Comparison of ENCODE assay signal across 8 mouse cellular contexts in the genomic region with DNA sequence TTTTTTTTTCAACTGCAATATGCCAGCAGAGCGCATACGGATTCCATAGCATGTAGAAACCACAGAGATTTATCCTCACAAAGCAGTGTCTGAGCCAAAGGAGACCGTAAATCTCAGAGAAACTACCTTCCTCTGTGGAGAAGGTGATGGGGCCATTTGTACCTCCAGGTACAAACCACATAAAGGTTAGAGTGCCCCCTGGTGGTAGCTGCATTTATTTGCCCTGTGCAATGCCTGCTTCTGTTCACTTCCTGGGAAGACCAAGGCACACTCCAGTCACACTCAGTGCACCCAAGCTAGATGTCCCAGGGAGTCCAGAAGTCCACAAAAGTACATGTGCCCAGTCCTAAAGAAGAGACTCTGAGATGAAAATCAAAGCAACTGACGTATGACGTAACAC.
DNase-seq lines count a peak whose midpoint lies in the region; ATAC-seq and TF ChIP-seq lines count a peak whose summit lies in the region.
"Had no signal": no experiment of that assay in that cellular context is flagged by ENCODE, and none has a peak within 500 bp of the region (broad histone marks: within the 10 kb centered on the region; RNA-seq: fewer than 3 reads in every experiment).

No protein-coding gene starts in this region.

- no peaks in the 10 kb centered on the region for H3K4me1 ChIP-seq in ES-E14 (ENCODE audit: control insufficient read depth in 2 of 2, insufficient read depth in 2 of 2, low read length in 2 of 2, poor library complexity in 1 of 2)
- no peaks in the 10 kb centered on the region for H3K4me1 ChIP-seq in stomach, postnatal 0 days (replicated peaks; ENCODE audit: control insufficient read depth, insufficient read depth)
- H3K4me1 ChIP-seq: limb, embryonic 12.5 days had no signal

- TF ChIP-seq EP300 in stomach, postnatal 0 days (optimal IDR thresholded peaks at IDR 0.05): no peak

- no peaks in the 10 kb centered on the region for H3K36me3 ChIP-seq in ES-E14 (ENCODE audit: control insufficient read depth, insufficient read depth, low read length, poor library complexity, severe bottlenecking)
- H3K36me3 ChIP-seq in stomach, postnatal 0 days (ENCODE audit: control insufficient read depth, insufficient read depth, low read length): no peaks in the 10 kb centered on the region
- H3K36me3 ChIP-seq: limb, embryonic 12.5 days had no signal

- H3K9ac ChIP-seq in ES-E14 (ENCODE audit: insufficient read depth, low read depth, low read length, poor library complexity, severe bottlenecking): no peak overlapping the region
- H3K9ac ChIP-seq in stomach, postnatal 0 days (ENCODE audit: low read length): no peak overlapping the region
- H3K9ac ChIP-seq: limb, embryonic 12.5 days had no signal

- 68% methylated on average over 5 of the region's 5 CpGs for WGBS in stomach, postnatal 0 days

- H3K27ac ChIP-seq in ES-E14 (ENCODE audit: insufficient read depth, low read depth, low read length, poor library complexity, severe bottlenecking): no peak overlapping the region
- no peak overlapping the region for H3K27ac ChIP-seq in stomach, postnatal 0 days (replicated peaks)
- H3K27ac ChIP-seq: limb, embryonic 12.5 days had no signal

- DNase-seq in B cell, adult 2 months: peak; percentile 30 to 32
- DNase-seq in ES-E14 (ENCODE audit: low read depth, low spot score): peak; percentile 72
- peak; percentile 14 for DNase-seq in cerebellum, adult 9-11 months
- DNase-seq in gonadal fat pad, adult 2 months (ENCODE audit: low read depth): peak; percentile 10
- peak; percentile 55 for DNase-seq in layer of hippocampus, adult 9-10 months (ENCODE audit: low spot score)
- DNase-seq in lung, postnatal 25 days (ENCODE audit: low spot score): peak; percentile 78
- DNase-seq in stomach, postnatal 0 days (ENCODE audit: low spot score): peak; percentile 73

- no peak overlapping the region for H3K4me3 ChIP-seq in ES-E14 (ENCODE audit: insufficient read depth in 1 of 2, low read depth in 1 of 2, low read length in 2 of 2, poor library complexity in 1 of 2, severe bottlenecking in 1 of 2)
- no peak overlapping the region for H3K4me3 ChIP-seq in stomach, postnatal 0 days (ENCODE audit: low read depth, low read length)
- H3K4me3 ChIP-seq: limb, embryonic 12.5 days had no signal

- in situ Hi-C loops in ES-E14 (cut with MboI; ENCODE audit: low sequenced_read_pairs in 2 of 2, unreplicated experiment in 2 of 2): no loop called here

- TF ChIP-seq CTCF in stomach, postnatal 0 days (IDR thresholded peaks at IDR 0.05; ENCODE audit: low read depth): peak; percentile 81

- ATAC-seq in stomach, postnatal 0 days (ENCODE audit: low FRiP score, low TSS enrichment): no peak

- no peaks in the 10 kb centered on the region for H3K9me3 ChIP-seq in ES-E14 (ENCODE audit: control insufficient read depth, insufficient read depth, low read depth, low read length)
- no peaks in the 10 kb centered on the region for H3K9me3 ChIP-seq in stomach, postnatal 0 days (ENCODE audit: control insufficient read depth, low read length)
- H3K9me3 ChIP-seq: limb, embryonic 12.5 days had no signal

- no peaks in the 10 kb centered on the region for H3K27me3 ChIP-seq in stomach, postnatal 0 days (ENCODE audit: control insufficient read depth, insufficient read depth, low read length)
- H3K27me3 ChIP-seq: limb, embryonic 12.5 days had no signal

- no peak overlapping the region for H3K4me2 ChIP-seq in stomach, postnatal 0 days (replicated peaks; ENCODE audit: low read depth)
- H3K4me2 ChIP-seq: limb, embryonic 12.5 days had no signal

TF ChIP-seq in ES-E14, 5 proteins besides CTCF, POLR2A, EP300 and RAD21:
- TF ChIP-seq HCFC1 (IDR thresholded peaks at IDR 0.05; ENCODE audit: borderline replicate concordance, insufficient read depth, low read length) (no peak), ZC3H11A (IDR thresholded peaks at IDR 0.05; ENCODE audit: borderline replicate concordance, low read depth, low read length) (peak; percentile 69; the same call in 1 of the 2 replicates)
TF ChIP-seq in ES-E14: peak in this region for 1.

Comparison
In these comparisons a context has a peak if more than half of its experiments do, and no peak if none do; other contexts are left out.
1. DNase-seq: peak in every context shown above with its lines; median percentile 78 in lung, postnatal 25 days; 73 in stomach, postnatal 0 days; 72 in ES-E14; 55 in layer of hippocampus, adult 9-10 months; 31 in B cell, adult 2 months; 14 in cerebellum, adult 9-11 months; 10 in gonadal fat pad, adult 2 months.